Mouse (Mus musculus): ENCODE results near the gene Zbed3. TPM values are rescaled to one million over a fixed set of nuclear protein-coding genes. Genes with fewer than 3 reads are reported as not detected.

The Zbed3 gene
- total and polyA plus RNA-seq, 3 experiments = 14.6 to 21.0 (median 15.4) TPM

GRCm38 (mm10) chr13:95336122-95336677 is 12.8 kb downstream of the Zbed3 start:
- H3K27me3 ChIP-seq (ENCODE audit: control insufficient read depth, insufficient read depth, low read length) = no peaks in the 10 kb centered on the region
- peaks cover 2% of the 10 kb centered on the region for H3K4me1 ChIP-seq (ENCODE audit: control insufficient read depth, insufficient read depth, low read length)
- no peak overlapping the region for H3K9ac ChIP-seq (ENCODE audit: low read depth, low read length)
- no peaks in the 10 kb centered on the region for H3K36me3 ChIP-seq (ENCODE audit: control insufficient read depth, insufficient read depth, low read length)
- H3K4me3 ChIP-seq = no peak overlapping the region
- WGBS = 87% methylated on average over 40 of the region's 40 CpGs
- no peak for TF ChIP-seq EP300 (IDR thresholded peaks at IDR 0.05; ENCODE audit: insufficient read depth, low read depth, low read length)
- TF ChIP-seq CTCF (IDR thresholded peaks at IDR 0.05) = no peak
- TF ChIP-seq POLR2A (IDR thresholded peaks at IDR 0.05; ENCODE audit: insufficient read depth, low read depth, low read length) = no peak
- peaks cover 7% of the 10 kb centered on the region for H3K79me2 ChIP-seq (replicated peaks; ENCODE audit: control insufficient read depth, insufficient read depth, low read length)
- H3K27ac ChIP-seq = no peak overlapping the region
- intact Hi-C loops (cut with DNase I) = no loop called here
- DNase-seq = no peak

DNA sequence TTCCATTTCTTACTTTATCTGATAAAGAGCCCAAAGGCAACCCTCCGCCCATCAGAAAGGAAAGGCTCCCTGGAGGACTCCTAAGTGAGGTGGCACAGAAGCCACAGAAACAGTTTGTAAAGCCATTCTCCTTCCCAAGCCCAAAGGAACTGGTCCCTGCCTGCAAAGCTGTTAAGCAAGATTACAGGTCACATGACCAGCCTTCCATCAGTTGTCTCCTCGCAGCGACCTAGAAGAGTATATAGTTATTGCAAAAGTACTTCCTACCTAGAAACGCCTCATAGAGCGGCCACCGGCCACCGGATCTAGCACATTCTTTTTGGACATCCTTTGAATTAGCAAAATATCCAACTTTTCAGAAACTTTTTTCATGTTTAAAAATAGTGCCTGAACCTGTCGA is 20.1 kb downstream of the Zbed3 start:
- no peaks in the 10 kb centered on the region; the same call in 1 of the 2 replicates for H3K4me1 ChIP-seq (ENCODE audit: control insufficient read depth, insufficient read depth, low read length)
- no peak for TF ChIP-seq EP300 (IDR thresholded peaks at IDR 0.05; ENCODE audit: insufficient read depth, low read depth, low read length)
- no peak for TF ChIP-seq POLR2A (IDR thresholded peaks at IDR 0.05; ENCODE audit: insufficient read depth, low read depth, low read length)
- TF ChIP-seq CTCF (IDR thresholded peaks at IDR 0.05) = no peak
- no peak overlapping the region for H3K27ac ChIP-seq
- no peak for DNase-seq
- H3K9ac ChIP-seq (ENCODE audit: low read depth, low read length) = no peak overlapping the region
- intact Hi-C loops (cut with DNase I) = no loop called here
- no peaks in the 10 kb centered on the region for H3K79me2 ChIP-seq (replicated peaks; ENCODE audit: control insufficient read depth, insufficient read depth, low read length)
- no peaks in the 10 kb centered on the region for H3K27me3 ChIP-seq (ENCODE audit: control insufficient read depth, insufficient read depth, low read length)
- no peaks in the 10 kb centered on the region for H3K36me3 ChIP-seq (ENCODE audit: control insufficient read depth, insufficient read depth, low read length)
- H3K4me3 ChIP-seq = no peak overlapping the region
- 85% methylated on average over 8 of the region's 8 CpGs for WGBS

GRCm38 (mm10) chr13:95345869-95346268 is 22.5 kb downstream of the Zbed3 start:
- TF ChIP-seq EP300 (IDR thresholded peaks at IDR 0.05; ENCODE audit: insufficient read depth, low read depth, low read length) (no peak), POLR2A (IDR thresholded peaks at IDR 0.05; ENCODE audit: insufficient read depth, low read depth, low read length) (no peak), CTCF (IDR thresholded peaks at IDR 0.05) (no peak)
- 82% methylated on average over 6 of the region's 6 CpGs for WGBS
- Histone ChIP-seq H3K79me2 (replicated peaks; ENCODE audit: control insufficient read depth, insufficient read depth, low read length) (no peaks in the 10 kb centered on the region), H3K4me3 (no peak overlapping the region), H3K9ac (ENCODE audit: low read depth, low read length) (no peak overlapping the region), H3K36me3 (ENCODE audit: control insufficient read depth, insufficient read depth, low read length) (no peaks in the 10 kb centered on the region), H3K27ac (no peak overlapping the region), H3K4me1 (ENCODE audit: control insufficient read depth, insufficient read depth, low read length) (no peaks in the 10 kb centered on the region; the same call in 1 of the 2 replicates), H3K27me3 (ENCODE audit: control insufficient read depth, insufficient read depth, low read length) (no peaks in the 10 kb centered on the region)
- DNase-seq = no peak
- intact Hi-C loops (cut with DNase I) = loop anchor here (5.0 kb wide), 1 partner anchor 369 kb away; the partner anchor contains the start of gene Wdr41

DNA sequence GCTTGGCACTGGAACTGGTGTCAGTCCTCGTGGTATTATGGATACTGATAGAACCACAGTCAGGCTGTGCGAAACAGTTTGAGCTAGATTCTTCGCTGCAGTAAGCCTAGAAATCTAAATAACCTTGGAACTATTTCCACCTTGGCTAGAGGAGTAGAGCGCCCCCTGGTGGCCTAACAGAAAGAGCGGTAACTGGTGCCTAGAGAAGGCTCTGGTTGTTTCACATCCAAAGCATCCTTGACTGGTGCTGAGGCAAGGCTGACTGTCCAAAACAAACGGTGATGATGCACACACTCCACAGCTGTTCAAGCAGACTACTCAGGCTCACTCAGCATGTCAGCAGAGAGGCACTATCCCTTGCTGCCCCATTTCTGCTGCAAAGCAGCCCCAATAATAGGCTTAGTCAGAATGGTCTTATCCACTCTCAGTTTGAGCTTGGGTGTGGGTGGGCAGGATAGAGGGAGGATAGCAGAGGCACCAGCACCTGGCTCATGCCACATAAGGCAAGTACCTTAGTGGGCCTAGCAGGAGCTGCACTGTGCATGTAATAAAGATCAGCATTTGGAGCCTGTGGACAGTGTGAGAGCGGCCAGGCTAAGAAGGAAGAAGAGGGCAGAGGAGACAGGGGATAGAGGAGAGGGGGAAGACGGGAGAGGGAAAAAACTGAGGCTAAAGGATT is 23.7 kb downstream of the Zbed3 start:
- Histone ChIP-seq H3K36me3 (ENCODE audit: control insufficient read depth, insufficient read depth, low read length) (no peaks in the 10 kb centered on the region), H3K27me3 (ENCODE audit: control insufficient read depth, insufficient read depth, low read length) (no peaks in the 10 kb centered on the region), H3K9ac (ENCODE audit: low read depth, low read length) (no peak overlapping the region), H3K79me2 (replicated peaks; ENCODE audit: control insufficient read depth, insufficient read depth, low read length) (no peaks in the 10 kb centered on the region), H3K4me1 (ENCODE audit: control insufficient read depth, insufficient read depth, low read length) (no peaks in the 10 kb centered on the region; the same call in 1 of the 2 replicates), H3K27ac (no peak overlapping the region), H3K4me3 (no peak overlapping the region)
- WGBS = 28% methylated on average over 8 of the region's 8 CpGs
- TF ChIP-seq POLR2A (IDR thresholded peaks at IDR 0.05; ENCODE audit: insufficient read depth, low read depth, low read length) (no peak), EP300 (IDR thresholded peaks at IDR 0.05; ENCODE audit: insufficient read depth, low read depth, low read length) (0 out of 2 replicates have a peak, but pooled peaks have one; percentile 28), CTCF (IDR thresholded peaks at IDR 0.05) (peak; percentile 96)
- DNase-seq = peak; percentile 49 to 70
- intact Hi-C loops (cut with DNase I) = loop anchor here (5.0 kb wide), 1 partner anchor 370 kb away; the partner anchor contains the start of gene Wdr41

- no peak overlapping the region for H3K4me3 ChIP-seq
- WGBS = 88% methylated on average over 3 of the region's 3 CpGs
- no peak for TF ChIP-seq POLR2A (IDR thresholded peaks at IDR 0.05; ENCODE audit: insufficient read depth, low read depth, low read length)
- TF ChIP-seq EP300 (IDR thresholded peaks at IDR 0.05; ENCODE audit: insufficient read depth, low read depth, low read length) = no peak
- TF ChIP-seq CTCF (IDR thresholded peaks at IDR 0.05) = no peak
- H3K36me3 ChIP-seq (ENCODE audit: control insufficient read depth, insufficient read depth, low read length) = no peaks in the 10 kb centered on the region
- H3K9ac ChIP-seq (ENCODE audit: low read depth, low read length) = no peak overlapping the region
- H3K4me1 ChIP-seq (ENCODE audit: control insufficient read depth, insufficient read depth, low read length) = no peaks in the 10 kb centered on the region; the same call in 1 of the 2 replicates
- DNase-seq = no peak
- intact Hi-C loops (cut with DNase I) = loop anchor here (1.0 to 5.0 kb wide), 2 partner anchors 330 to 371 kb away; partner anchors contain the start of gene Wdr41
- H3K79me2 ChIP-seq (replicated peaks; ENCODE audit: control insufficient read depth, insufficient read depth, low read length) = no peaks in the 10 kb centered on the region
- no peaks in the 10 kb centered on the region for H3K27me3 ChIP-seq (ENCODE audit: control insufficient read depth, insufficient read depth, low read length)
- no peak overlapping the region for H3K27ac ChIP-seq
Observed at GRCm38 (mm10) chr13:95348476-95348875, 25.1 kb downstream of the Zbed3 start.

- intact Hi-C loops (cut with DNase I) = no loop called here
- Histone ChIP-seq H3K27ac (no peak overlapping the region), H3K9ac (ENCODE audit: low read depth, low read length) (no peak overlapping the region), H3K27me3 (ENCODE audit: control insufficient read depth, insufficient read depth, low read length) (no peaks in the 10 kb centered on the region), H3K79me2 (replicated peaks; ENCODE audit: control insufficient read depth, insufficient read depth, low read length) (no peaks in the 10 kb centered on the region), H3K4me3 (no peak overlapping the region), H3K36me3 (ENCODE audit: control insufficient read depth, insufficient read depth, low read length) (no peaks in the 10 kb centered on the region; the same call in 1 of the 2 replicates), H3K4me1 (ENCODE audit: control insufficient read depth, insufficient read depth, low read length) (no peaks in the 10 kb centered on the region)
- WGBS = 60% methylated on average over 2 of the region's 2 CpGs
- no peak for DNase-seq
- no peak for TF ChIP-seq POLR2A (IDR thresholded peaks at IDR 0.05; ENCODE audit: insufficient read depth, low read depth, low read length)
- TF ChIP-seq CTCF (IDR thresholded peaks at IDR 0.05) = no peak
- no peak for TF ChIP-seq EP300 (IDR thresholded peaks at IDR 0.05; ENCODE audit: insufficient read depth, low read depth, low read length)
Observed at GRCm38 (mm10) chr13:95358223-95358622, 34.8 kb downstream of the Zbed3 start.

All from heart, adult 2 months (tissue).